Mouse (Mus musculus): ENCODE measurements around the gene Ankdd1a.

The Ankdd1a gene

GRCm38 (mm10) chr9:65519807-65520504 lies at the start of gene Ankdd1a:
Gene Ankdd1a (minus strand): TSS chr9:65520193.
- no peak for DNase-seq (ENCODE audit: low spot score in 2 of 2)

DNA sequence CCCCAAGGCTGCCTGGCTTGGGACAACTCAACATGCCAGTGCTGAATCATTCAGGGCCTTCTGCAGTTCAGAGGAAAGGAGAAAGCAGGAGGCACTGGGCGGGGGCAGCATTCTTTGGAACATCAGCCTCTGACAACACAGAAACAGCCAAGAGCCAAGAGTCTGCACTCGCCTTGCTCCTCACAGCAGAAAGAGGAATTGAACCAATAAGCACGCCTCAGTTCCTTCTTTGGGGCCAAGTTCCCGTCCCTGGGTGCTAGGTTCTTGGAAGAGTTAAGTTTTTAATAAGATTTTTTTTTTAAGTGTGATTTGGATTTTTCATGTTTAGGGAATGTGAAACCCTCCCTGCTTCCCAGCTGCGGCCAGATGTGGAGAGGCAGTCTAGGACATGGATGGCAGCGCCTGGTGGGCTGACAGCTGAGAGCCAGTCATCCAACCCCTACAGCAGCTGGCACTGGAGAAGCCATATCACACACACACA lies 49.5 kb upstream of the Ankdd1a start:
- DNase-seq (ENCODE audit: low spot score in 2 of 2) = no peak

DNA sequence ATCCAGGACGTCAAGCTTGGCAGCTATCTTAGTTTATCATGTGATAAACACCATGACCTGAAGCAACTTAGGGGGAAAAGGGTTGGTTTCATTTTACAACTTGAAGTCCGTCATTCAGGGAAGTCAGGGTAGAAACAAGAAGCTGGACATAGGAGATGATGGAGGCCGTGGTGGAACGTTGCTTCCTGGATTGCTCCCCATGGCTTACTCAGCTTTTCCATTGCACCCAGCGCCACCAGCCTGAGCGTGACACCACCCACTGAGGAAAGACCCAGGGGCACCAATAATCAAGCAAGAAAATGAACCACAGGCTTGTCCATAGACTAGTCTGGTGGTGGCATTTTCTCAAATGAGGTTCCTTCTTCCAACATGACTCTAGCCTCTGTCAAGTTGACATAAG lies 48.8 kb upstream of the Ankdd1a start:
- no peak for DNase-seq (ENCODE audit: low spot score in 2 of 2)

GRCm38 (mm10) chr9:65564698-65565097 lies 44.7 kb upstream of the Ankdd1a start:
- no peak for DNase-seq (ENCODE audit: low spot score in 2 of 2)

- no peak for DNase-seq (ENCODE audit: low spot score in 2 of 2)
Measured at GRCm38 (mm10) chr9:65563073-65563472, 43.1 kb upstream of the Ankdd1a start.

GRCm38 (mm10) chr9:65562081-65562506 lies 42.1 kb upstream of the Ankdd1a start:
- peak in 1 of 2 experiments; percentile 43 for DNase-seq (ENCODE audit: low spot score in 2 of 2)

- no peak for DNase-seq (ENCODE audit: low spot score in 2 of 2)
Measured at GRCm38 (mm10) chr9:65561016-65561415, 41.0 kb upstream of the Ankdd1a start.

DNA sequence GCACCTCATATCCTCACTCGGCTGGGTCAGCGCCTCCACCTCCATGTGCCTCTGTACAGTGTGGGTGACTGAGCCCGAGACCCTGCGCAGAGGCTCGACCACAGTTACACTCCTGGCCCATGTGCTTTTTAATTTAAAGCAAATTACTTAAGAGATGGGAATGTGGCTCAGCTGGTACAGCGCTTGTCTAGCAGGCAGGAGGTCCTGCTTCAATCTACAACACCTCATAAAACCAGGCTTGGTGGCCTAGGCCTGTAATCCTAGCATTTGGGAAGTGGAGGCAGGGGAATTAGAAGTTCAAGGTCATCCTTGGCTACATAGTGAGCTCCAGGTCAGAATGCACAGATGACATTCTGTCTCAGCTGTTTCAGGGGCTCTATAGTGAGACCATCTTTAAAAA lies 38.8 kb upstream of the Ankdd1a start:
- no peak for DNase-seq (ENCODE audit: low spot score in 2 of 2)

GRCm38 (mm10) chr9:65556979-65557378 lies 37.0 kb upstream of the Ankdd1a start:
- DNase-seq (ENCODE audit: low spot score in 2 of 2) = no peak

GRCm38 (mm10) chr9:65556349-65556748 lies 36.4 kb upstream of the Ankdd1a start:
- DNase-seq (ENCODE audit: low spot score in 2 of 2) = no peak

GRCm38 (mm10) chr9:65555621-65556020 lies 35.6 kb upstream of the Ankdd1a start:
- DNase-seq (ENCODE audit: low spot score in 2 of 2) = no peak

DNA sequence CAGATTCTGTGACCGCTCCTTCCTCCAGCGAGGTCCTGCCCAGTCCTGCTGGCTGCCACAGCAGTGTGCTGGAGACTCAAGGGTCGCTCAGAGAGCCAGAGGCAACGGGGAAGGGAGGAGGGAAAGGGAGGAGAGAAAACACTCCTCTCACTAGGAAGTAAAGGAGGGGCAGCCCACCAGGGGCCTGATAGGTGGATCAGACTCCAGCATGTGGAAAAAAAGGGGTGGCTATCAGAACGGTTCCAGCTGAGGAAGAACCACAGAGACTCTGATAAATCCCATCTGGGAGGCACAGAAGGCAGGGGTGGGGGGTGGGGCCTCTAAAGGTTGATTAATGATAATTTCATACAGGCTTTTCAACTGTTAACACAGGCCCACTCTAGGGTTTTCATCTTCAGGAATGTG lies 35.0 kb upstream of the Ankdd1a start:
- no peak for DNase-seq (ENCODE audit: low spot score in 2 of 2)

DNA sequence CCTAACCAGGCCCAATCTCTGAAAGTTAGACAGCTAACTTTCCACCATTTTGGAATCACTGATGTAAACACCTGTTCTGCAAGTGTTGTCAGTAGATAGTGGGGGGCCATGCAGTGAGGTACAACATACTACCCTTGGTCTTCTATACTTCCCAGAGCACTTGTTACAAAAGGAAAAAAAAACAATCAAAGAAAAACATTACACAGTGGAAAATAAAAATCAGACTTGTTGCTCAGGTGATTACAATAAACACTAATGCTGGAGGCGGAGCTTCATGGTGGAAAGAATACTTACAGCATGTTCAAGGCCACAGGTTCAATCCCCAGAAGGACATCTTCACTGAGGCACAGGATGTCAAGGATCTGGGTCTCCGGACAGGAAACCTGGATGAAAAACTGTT lies 32.7 kb upstream of the Ankdd1a start:
- no peak for DNase-seq (ENCODE audit: low spot score in 2 of 2)

DNA sequence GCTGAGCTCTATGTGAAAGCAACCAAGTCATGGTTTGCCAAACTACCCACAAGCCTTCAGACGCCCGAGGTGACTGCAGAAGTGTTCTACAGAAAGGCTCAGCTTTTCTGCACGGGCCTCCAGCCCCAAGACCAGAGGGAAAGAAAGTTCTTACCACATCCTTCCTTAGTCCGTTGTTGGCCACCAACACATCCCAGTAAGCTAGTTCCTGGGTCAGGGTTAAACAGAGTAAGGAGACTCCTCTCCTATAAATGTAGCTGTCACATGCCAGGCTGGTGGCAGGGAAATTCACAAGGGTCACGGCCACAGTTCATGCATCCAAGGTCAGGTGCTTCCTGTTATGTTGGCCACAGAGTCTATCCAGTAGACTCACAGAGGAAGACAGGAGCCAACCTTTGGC lies 32.1 kb upstream of the Ankdd1a start:
- no peak for DNase-seq (ENCODE audit: low spot score in 2 of 2)

DNA sequence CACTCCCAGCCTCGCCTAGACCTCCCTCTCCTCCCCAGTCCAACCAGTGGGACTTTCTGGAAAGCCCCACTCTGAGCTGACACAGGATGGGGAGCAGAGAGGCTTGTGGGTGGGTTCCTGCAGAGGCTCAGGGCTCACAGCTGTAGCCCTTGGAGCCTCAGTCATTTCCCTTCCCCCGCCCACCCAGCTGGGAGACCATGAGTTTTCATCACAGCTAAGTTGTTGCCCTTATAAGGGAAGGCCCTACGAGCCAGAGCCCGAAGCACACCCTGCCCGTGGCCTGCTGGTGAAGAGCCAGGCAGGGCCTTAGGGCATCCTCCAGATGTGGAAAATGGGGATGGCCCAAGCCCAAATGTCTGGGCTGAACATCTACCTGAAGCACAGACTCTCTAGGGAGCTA lies 31.0 kb upstream of the Ankdd1a start:
- DNase-seq (ENCODE audit: low spot score in 2 of 2) = no peak

GRCm38 (mm10) chr9:65550079-65550831 lies 30.3 kb upstream of the Ankdd1a start:
- DNase-seq (ENCODE audit: low spot score in 2 of 2) = no peak

GRCm38 (mm10) chr9:65549643-65550042 lies 29.6 kb upstream of the Ankdd1a start:
- DNase-seq (ENCODE audit: low spot score in 2 of 2) = no peak

DNA sequence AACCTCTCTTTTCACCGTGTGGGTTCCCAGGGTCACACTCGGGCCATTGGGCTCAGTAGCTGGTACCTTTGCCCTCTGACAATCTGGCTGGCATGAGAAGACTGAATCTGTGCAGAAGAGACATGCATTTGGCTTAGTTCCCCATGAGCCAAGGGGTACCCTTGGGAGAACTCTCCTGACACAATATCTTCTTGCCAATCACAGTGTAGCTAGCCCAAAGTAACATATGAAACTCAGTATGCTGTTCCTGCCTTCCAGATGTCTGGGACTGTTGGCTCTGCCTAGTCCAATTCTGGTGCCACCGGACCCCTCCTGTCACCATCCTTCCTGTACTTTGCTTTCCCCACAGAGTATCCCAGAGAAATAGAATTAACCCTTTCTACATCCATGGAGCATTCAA lies 29.1 kb upstream of the Ankdd1a start:
- no peak for DNase-seq (ENCODE audit: low spot score in 2 of 2)

GRCm38 (mm10) chr9:65548311-65548710 lies 28.3 kb upstream of the Ankdd1a start:
- no peak for DNase-seq (ENCODE audit: low spot score in 2 of 2)

GRCm38 (mm10) chr9:65547844-65548243 lies 27.9 kb upstream of the Ankdd1a start:
- no peak for DNase-seq (ENCODE audit: low spot score in 2 of 2)

GRCm38 (mm10) chr9:65547111-65547510 lies 27.1 kb upstream of the Ankdd1a start:
- DNase-seq (ENCODE audit: low spot score in 2 of 2) = no peak

GRCm38 (mm10) chr9:65546413-65546695 lies 26.4 kb upstream of the Ankdd1a start:
- no peak for DNase-seq (ENCODE audit: low spot score in 2 of 2)

DNA sequence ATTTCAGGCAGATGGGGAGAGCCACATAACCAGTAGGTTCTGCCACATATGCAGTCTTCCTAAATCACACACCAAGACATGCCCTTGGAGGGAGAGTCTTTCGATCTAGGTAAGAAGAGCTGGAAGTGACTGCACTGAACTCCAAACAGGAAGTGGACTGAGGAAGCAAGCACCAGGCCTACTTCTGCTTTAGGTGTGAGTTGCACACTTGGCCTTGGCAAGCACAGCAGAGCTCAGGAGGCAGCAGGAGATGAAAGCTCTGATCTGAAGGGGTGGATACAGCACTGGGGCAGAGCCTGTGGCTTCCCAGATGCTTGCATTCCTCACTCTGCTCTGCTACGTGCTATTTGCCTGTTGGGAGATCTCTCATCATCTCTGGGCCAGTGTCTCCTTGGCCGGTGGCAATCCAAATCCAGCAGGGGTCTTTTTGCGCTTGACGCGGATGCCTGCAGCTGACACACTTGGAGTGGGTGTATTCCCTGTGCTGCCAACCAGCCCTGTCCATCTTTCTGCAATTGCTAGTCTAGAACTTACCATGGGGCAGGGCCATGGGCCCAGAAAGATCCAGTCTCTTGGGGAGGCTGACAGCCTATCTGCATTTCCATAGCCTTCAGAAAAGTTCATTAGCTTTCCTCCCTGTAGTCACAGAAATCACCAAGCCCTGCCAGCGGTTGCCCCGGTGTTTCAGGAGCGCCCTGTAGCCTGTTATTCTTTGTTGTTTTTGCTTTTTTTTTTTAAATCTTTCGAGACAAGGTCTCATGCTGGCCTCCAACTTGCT lies 25.8 kb upstream of the Ankdd1a start:
- DNase-seq (ENCODE audit: low spot score in 2 of 2) = no peak
